Mouse (Mus musculus): ENCODE measurements around the gene Lsmem1.
"Not testable (repeated sequence)": the region's sequence is repeated elsewhere in the genome, so short reads cannot be mapped to it uniquely, and the experiment has no call there.

Gene Lsmem1

DNA sequence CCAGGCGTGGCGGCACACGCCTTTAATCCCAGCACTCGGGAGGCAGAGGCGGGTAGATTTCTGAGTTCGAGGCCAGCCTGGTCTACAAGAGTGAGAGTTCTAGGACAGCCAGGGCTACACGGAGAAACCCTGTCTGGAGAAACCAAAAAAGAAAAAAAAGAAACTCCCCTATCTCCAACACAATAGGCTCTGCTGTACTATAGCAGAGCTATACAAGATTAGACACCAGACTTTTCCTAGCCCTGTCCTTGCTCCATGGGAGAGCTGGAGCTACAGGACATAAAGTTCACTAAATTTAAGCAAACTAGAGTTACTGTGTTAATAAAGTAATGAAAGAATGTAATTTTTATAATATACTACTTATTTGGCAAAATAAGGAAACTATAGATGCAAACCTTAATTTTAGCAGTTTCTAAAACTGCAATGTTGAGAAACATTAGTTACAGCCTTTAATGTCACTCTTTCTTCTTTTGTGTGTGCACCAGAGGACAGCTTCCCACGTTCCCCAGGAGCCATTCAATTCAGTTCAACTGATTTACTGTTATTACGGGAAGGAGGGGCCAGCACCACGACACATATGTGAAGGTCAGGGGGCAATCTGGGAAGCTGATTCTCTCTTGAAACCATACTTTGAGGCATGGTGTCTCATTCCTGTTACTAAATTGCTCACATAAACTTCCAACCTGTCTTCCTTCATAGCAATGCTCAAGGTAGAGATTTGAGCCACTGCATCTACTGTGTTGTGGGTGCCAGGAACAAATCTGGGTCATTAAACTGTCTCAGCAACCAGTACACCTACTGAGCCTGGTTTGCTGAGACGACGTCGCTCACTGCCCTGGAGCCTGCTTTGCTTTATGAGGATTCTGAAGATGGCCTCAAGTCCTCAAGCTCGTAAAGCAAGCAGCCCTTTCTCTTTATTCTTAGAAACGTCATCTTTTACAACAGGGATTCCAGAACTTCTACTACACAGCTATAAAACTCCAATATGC is 15.9 kb upstream of the Lsmem1 start:
- DNase-seq (ENCODE audit: low read depth in 2 of 2, low spot score in 2 of 2) = no peak

DNA sequence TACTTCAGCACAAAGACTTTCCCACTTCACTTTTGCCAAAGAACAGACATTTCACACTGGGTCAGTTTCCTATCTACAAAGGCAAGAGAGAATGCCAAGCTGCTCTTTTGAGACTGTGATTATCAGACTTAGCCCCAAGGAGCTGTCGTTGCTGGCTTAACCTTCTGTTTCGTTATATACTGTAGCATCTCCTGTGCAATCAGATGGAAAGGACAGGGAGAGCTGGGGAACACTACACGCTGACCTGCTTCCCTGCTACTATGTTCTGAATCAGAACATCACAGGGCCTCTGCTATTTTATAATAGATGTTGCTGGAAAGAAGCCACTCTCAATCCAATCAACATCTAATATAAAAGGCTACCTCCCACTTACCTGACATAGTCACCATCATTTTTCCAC is 9.8 kb upstream of the Lsmem1 start:
- DNase-seq (ENCODE audit: low read depth in 2 of 2, low spot score in 2 of 2) = no peak

DNA sequence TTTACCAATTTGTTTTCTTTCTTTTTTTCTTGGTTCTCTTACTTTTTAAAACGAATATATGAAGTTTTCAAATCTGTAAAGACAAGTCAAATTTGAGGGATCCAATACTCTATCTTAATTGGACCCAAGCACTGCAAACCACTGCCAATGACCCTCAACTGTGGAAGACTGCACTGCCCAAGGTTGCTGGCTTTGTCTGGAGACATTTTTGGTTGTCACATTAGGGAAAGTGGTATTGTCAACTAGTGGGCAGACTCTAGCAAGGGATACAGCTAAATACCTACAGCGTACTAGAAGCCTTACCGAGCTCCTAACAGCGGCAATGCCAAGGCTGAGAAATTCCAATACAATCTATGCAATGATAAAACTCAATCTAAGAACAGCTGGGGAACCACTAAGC is 8.6 kb upstream of the Lsmem1 start:
- no peak for DNase-seq (ENCODE audit: low read depth in 2 of 2, low spot score in 2 of 2)

DNA sequence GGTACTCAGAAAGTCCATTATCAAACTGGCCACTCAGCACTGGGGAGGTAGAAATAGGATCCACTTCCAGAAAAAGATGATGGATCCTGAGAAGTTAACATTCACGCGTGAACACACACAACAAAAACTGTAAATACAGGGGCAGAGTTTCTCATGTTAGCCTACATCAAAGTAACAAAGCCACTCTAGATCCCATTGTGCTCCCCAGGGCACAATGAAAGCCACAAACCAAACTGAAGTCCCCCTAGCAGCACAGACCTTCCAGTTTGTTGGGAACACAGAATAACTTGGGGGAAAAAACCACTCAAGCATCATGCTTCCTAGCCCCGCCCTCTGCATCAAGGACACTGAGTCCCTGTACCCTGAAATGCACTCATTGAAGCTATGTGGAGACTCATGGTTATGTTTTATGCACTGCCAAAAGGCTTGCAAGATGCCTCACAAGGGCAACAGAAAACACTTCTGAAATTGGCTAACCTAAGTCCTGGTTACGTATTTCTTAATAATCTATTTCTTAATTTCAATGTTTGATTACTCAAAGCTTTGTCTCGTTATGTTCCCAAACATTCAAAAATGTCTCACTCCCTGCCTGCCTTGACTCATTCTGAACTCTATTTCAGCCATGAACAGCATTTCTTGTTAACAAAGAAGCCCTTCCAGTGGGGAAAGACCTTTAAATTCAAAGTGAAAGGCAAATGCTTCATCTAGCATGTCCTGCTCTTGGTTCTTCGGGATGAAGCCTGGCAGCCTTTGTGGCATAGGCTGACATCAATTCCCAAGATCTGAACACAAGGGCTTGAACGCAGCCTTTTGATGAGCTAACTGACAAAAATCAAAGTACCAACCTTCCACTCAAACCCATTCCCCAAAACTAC is 3.1 kb upstream of the Lsmem1 start:
- no peak for DNase-seq (ENCODE audit: low read depth in 2 of 2, low spot score in 2 of 2)

DNA sequence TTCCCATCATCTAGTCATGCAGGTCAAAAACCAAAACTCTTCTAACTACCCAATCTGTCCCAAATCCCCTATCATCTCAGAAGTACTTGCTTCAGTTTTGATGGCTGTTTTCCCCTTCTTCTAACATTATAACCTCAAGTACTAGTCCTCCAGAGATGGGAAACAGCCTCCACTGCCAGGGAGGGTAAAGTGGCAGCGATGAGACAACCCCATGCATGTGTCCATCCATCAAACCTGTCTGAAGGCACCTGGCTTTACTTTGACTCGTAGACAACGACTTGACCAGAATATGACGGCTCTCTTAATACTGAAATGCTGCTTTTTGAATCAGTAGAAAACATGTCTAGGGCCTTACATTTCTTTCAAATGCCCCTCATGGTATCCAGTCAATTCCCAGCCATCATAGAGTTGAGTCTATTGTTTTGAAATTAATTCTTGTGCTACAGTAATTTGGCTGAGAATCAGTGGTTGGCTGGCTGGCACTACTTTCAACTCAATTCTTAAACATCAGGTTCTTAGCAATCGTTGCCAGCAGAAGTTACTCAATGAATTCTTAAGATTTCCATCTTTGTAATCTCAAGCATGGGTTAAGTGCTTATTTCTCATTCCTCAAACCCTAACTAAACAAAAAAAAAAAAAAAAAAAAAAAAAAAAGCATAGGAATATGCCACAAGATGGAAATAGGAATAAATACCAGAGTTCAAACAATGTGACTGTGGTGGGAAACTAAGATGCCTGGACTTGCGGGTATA is 1.4 kb upstream of the Lsmem1 start:
- no peak for DNase-seq (ENCODE audit: low read depth in 2 of 2, low spot score in 2 of 2)

DNA sequence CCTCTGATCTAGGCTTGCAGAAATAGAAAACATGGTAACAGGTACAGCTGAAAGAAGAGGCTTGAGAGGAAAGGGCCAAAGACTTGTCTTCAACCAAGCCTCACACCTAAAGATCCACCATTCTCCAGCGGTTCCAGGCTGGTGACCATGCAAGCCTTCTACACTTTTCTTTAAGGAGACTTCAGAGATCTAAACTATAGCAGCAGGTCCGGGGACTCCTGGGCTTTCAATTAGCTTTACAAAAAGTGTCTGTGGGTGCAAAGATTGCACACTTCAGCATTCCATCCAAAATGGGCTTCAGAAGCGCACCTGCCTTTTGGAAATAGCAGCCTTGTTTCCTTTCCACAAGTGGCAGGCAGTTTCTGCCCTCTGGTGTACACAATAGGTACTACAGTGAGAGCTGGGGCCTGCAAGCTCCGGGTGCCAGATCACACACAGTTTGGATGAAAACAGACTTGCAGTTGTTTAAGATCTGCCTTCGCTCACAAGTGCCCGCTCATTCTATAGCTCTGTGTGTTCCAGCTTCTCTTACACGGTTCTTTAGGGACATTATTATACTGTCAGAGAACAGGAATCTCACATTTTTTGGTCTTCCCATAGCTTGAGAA is 609 bp upstream of the Lsmem1 start:
- DNase-seq (ENCODE audit: low read depth in 2 of 2, low spot score in 2 of 2) = peak; percentile 53 to 70

DNA sequence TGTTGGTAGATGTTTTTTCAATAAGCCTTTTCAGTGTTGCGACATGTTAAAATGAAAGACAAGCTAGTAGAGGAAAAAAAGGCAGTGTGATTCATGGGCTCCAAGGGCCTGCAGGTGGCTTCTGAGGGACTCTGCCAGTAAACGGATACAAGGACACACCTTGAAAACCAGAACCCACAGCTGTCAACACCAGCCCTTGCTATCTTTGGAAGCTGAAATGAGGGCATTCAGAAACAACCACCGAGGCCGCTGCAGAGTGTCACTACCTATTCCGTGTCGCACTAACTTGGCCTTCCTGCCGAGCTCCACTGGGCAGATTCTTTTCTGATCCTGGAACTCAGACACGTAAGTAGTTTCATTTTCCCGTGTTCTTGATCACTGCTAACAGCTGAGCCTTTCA is 863 bp downstream of the Lsmem1 start:
- DNase-seq (ENCODE audit: low read depth in 2 of 2, low spot score in 2 of 2) = no peak

DNA sequence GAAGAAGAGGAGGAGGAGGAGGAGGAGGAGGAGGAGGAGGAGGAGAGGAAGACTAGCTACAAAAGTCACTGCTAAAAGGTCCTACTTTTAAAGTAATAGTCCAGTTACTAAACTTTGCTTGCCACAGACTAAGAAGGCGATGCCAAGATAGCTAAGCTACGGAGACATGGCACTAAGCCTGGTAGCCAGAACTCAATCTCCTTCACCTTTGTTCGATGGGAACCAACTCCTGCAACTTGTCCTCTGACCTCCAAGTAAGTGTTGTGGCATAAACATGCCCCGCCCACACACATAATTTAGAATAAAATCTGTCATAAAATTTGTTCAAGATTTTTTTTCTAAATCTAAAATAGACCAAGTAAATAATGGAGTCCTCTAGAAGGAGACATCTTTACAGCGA is 1.3 kb downstream of the Lsmem1 start:
- no peak for DNase-seq (ENCODE audit: low read depth in 2 of 2, low spot score in 2 of 2)

DNA sequence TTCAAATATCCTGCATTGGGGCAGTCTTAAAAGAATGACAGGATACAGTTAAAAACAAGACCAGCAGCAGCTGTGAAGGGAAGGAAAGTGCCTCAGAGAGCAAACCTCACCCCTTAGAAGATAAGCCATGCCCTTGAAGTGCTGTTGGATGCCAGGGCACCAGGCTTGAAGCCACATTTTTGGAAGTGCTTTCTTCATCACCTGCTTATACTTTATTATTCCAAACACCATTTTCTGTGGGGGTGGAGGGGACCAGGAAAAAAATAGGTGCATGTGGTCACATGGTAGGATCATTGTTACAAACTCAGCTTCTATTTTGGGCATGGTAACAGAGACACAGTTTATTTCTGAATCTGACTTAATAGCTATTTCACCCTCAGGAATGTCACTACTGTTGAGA is 1.8 kb downstream of the Lsmem1 start:
- DNase-seq (ENCODE audit: low read depth in 2 of 2, low spot score in 2 of 2) = no peak

DNA sequence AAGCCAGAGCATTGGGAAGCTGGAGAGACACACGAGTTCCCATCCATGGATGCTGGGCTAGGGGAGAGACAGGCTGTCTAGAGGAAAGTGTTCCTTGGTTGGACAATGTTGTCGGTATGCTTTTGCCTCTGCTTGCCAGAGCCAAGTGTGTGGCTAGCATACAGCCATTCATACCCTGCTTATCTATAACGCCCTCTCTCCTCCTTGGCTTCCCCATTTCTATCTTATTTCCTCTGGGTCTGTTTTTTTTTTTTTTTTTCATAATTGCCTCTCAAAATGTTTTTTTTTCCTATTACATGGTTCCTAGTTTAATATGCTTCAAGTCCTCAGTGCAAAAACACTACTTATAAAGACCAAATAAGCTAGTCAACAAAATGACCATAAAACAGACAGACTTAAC is 13.8 kb downstream of the Lsmem1 start:
- DNase-seq (ENCODE audit: low read depth in 2 of 2, low spot score in 2 of 2) = no peak

DNA sequence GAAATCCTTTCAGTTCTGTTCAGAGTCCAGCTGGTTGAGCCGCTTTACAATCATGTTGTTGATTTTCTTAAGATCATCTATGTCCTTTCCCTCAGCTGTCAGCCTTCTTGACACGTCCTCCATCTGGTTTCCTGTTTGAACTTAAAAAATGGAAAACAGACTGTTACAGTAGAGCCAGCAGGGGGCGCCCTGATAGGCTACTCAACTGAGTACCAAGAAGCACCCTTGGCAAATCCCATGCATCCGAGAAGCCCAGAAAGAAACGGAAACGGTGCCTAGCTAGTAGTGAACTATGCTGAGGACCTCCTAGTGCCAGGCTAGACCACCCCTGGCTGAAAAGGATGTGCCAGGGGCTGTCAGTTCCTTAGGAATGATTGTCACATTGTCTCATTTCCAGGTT is 22.2 kb downstream of the Lsmem1 start:
- DNase-seq (ENCODE audit: low read depth in 2 of 2, low spot score in 2 of 2) = peak; percentile 13 to 16

DNA sequence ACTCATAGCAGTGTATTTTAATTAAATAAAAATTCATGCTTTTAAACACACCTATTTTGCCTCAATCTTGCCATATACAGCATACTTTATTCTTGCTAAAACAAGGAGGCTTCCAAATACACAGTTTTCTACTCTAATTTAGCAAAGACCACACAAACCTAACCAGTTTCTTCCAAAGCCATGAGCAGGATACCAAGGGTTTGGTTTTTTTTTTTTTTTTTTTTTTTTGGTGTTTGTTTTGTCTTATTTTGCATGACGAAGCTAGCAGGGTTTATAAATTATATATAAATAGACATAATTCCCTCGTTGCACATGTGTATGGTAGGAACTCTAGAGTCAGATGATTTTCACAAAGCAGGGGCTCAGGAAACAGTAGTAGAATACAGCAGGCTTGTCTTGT is 23.1 kb downstream of the Lsmem1 start:
- no peak for DNase-seq (ENCODE audit: low read depth in 2 of 2, low spot score in 2 of 2)

DNA sequence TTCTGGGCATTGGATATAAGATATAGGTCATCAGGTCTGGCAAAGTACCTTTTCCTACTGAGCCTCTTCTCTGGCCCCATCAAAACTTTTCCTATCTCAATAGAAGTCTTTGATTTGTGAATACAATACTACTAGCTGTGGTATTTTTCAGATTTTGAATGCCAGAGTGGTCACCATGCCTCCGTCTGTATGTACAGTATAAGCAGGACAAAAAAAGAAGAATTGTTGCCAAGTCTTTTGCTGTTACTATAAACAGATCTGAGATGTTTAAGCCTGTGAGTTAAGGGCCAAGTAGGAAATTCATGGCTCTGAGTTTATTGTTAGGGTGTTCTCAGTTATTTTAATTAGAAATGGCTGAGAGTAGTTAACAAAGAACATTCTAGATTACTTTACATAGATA is 24.1 kb downstream of the Lsmem1 start:
- DNase-seq (ENCODE audit: low read depth in 2 of 2, low spot score in 2 of 2) = not testable (repeated sequence)

DNA sequence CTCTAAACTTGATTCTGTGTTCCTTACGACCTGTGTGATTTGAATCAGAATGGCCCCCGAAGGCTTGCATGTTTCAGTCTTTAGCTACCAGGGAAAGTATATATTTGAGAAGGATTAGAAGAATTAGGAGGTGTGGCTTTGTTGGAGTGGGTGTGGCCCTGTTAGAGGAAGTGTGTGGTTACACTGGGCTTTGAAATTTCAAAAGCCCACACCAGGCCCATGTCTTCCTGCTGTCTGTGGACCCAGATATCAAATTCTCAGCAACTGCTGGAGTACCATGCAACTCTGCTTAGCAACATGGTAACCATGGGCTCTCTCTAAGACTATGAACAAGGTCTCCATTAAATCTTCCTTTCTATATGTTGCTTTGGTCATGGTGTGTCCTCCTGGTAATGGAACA is 27.7 kb downstream of the Lsmem1 start:
- DNase-seq (ENCODE audit: low read depth in 2 of 2, low spot score in 2 of 2) = no peak

DNA sequence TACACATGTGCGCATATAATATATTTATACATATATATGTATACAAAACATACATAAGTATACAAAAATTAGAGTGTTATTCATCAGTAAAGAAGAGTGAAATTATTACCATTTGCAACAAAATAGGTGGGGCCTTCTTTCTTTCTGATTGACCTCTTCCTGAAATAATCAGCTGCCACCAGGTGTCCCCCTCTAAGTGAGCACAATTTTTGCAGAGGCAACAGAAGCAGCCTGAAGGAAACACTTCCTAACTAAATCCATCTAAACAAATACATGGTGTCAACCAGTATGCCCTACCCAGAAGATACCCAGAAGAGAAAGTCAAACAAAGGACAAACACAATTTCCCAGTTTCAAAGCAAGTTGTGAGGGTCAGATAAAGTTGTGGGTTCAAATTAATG is 29.6 kb downstream of the Lsmem1 start:
- no peak for DNase-seq (ENCODE audit: low read depth in 2 of 2, low spot score in 2 of 2)

DNA sequence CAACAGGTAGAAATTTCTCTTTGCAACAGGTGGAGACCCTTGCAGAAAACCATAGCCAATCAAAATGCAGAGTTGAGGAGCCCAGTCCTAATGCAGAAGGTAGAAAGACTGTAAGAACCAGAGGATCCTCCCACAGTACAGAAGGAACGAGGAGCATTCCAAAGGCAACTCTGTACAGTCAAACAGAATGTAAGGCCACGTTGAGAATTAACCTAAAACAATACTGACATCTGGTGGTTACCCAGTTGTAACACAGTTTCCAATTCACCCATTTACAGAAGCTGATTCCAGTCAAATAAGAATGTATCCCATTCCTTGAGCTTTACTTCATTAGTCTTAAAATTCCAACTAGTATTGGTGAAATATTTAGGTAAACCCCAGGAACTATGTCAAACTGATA is 34.7 kb downstream of the Lsmem1 start:
- DNase-seq (ENCODE audit: low read depth in 2 of 2, low spot score in 2 of 2) = peak in 1 of 2 experiments; percentile 5

DNA sequence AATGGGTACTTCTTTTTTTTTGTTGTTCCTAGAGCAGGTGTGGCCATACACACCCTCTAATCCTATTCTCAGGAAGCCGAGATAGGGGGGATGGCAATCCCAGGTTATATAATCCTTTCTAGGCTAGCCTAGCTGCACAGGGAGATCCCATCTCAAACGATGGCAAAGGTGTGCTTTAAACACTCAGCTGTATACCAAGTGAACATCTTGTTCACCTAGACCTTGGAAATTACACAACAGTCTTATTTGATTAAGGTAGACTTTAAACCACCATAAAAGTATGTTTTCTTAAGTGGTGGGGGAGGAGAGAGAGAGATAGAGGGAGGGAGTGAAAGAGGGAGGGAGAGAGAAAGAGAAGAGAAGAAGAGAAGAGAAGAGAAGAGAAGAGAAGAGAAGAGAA is 38.5 kb downstream of the Lsmem1 start:
- no peak for DNase-seq (ENCODE audit: low read depth in 2 of 2, low spot score in 2 of 2)

DNA sequence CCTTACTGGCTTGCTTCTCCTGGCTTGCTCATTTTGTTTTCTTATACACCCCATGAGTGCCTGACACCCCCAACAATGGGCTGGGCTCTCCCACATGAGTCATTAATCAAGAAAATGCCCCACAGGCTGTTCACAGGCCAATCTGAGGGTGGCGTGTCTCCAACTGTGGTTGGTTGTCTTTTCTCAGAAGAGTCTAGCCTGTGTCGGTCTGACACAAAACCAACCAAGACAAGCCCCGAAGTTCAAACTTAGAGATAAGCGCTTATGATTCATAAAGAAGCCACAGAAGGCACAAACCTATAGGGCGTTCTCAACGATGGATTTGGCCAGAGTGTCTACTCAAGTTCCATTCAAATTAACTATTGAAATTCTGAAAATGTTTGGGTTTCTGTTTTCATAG is 45.1 kb downstream of the Lsmem1 start:
- no peak for DNase-seq (ENCODE audit: low read depth in 2 of 2, low spot score in 2 of 2)

DNA sequence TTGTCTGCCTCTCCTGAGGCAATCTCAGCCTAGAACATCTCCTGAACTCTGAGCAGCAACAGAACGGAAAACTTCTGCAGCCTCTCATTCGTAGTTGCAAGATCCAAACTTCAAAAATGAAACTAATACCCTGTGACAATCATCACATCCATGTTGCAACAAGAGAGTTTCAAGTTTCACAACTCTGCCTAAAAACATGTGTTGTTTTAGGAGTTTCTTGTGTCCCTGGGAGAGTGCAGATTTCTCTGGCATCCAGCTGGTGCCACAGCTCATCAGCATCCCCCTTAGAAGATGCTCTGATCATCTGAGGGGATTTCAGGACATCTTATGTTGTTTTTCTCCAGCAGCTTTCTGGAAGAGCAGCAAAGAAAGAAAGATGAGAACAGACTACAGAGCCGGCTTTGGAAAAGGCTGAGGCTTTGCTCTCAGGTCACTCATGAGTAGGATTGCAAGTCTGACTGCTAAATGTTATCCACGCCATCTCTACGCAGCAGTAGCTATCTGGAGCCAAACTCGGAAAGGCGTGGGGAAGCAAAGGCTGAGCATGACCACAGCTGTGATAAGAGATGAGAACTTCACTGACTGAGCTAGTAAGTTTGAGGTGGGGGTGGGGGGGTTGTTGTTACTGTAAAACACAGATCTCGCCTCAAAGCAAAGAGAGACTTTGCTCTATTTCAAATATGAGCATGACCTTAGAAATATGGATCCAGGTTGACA is 46.8 kb downstream of the Lsmem1 start:
- no peak for DNase-seq (ENCODE audit: low read depth in 2 of 2, low spot score in 2 of 2)

DNA sequence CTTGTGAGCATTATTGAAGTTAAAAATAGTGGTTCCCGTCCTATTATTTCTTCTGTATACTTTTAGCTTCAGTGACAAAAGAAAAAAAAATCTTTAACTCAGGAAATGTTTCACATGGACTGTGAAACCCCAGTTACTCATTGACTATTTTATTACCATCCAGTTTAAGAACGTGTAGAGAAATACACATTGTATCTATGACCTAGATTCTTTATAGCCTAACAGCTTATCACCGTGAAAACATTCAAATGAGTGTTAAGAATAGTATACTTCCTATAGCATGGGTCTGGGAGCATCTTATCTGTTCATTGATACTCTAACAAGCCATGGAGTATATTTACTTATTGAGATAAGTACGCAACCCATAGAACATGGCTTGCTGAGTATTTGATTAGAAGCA is 52.0 kb downstream of the Lsmem1 start:
- DNase-seq (ENCODE audit: low read depth in 2 of 2, low spot score in 2 of 2) = no peak
